Mouse (Mus musculus) right cerebral cortex, postnatal 14 days (tissue): Measurements from ENCODE around the gene Gpr37l1.
"Not testable (repeated sequence)": the region's sequence is repeated elsewhere in the genome, so short reads cannot be mapped to it uniquely, and the experiment has no call there.

Experiments used
- DNase-seq: peaks from one replicate; pipeline ENCODE4 v3.0.0; 2022

Gpr37l1 gene

DNA sequence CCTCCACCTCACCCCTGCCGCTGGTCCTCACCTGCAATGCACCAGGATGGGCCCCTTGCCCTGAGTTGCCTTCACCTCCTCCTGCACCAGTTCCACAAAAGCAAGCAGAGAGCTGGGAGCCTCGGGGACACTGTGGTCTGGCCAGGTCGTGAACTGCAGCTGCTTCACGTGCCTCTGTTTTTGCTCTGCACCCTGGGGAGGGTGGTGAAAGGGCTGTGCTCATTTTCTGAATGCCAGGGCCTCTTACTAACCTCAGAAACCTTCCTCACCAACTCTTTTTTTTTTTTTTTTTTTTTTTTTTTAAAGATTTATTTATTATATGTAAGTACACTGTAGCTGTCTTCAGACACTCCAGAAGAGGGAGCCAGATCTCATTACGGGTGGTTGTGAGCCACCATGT lies 56.2 kb downstream of the Gpr37l1 start:
- not testable (repeated sequence) for DNase-seq
